Mouse (Mus musculus): ENCODE data around the gene Gpc5.

- no peak for TF ChIP-seq CTCF (IDR thresholded peaks at IDR 0.05; ENCODE audit: low read depth, low read length)
- TF ChIP-seq POLR2A (IDR thresholded peaks at IDR 0.05; ENCODE audit: extremely low read depth, insufficient read depth, low read length): no peak
Measured at GRCm38 (mm10) chr14:116308541-116308940, 1216.5 kb downstream of the Gpc5 start.
